Mouse (Mus musculus): ENCODE measurements around the gene Gck. TPM values are rescaled to one million over a fixed set of nuclear protein-coding genes. Genes with fewer than 3 reads are reported as not detected.

The Gck gene
- polyA plus RNA-seq, 1 experiment, result 0.27 TPM

GRCm38 (mm10) chr11:5989954-5990593, 40.2 kb upstream of the Gck start:
- no peaks in the 10 kb centered on the region for H3K4me1 ChIP-seq (ENCODE audit: control insufficient read depth, insufficient read depth, insufficient read length)
- WGBS, result 92% methylated on average over 16 of the region's 16 CpGs
- no peaks in the 10 kb centered on the region for H3K27me3 ChIP-seq (ENCODE audit: control insufficient read depth, insufficient read depth, low read length)
- no peak for DNase-seq (ENCODE audit: low read depth in 1 of 2, low spot score in 2 of 2)
- H3K4me3 ChIP-seq (ENCODE audit: extremely low read depth, insufficient read depth, insufficient read length), result no peak overlapping the region
- H3K36me3 ChIP-seq (ENCODE audit: control insufficient read depth, insufficient read depth, low read length), result no peaks in the 10 kb centered on the region
- no peak overlapping the region for H3K27ac ChIP-seq (ENCODE audit: insufficient read depth, low read length)
- TF ChIP-seq POLR2A (IDR thresholded peaks at IDR 0.05; ENCODE audit: low read depth, low read length) (no peak), CTCF (IDR thresholded peaks at IDR 0.05; ENCODE audit: extremely low read depth, insufficient read depth, insufficient read length, insufficient replicate concordance) (no peak)

- no peaks in the 10 kb centered on the region for H3K36me3 ChIP-seq (ENCODE audit: control insufficient read depth, insufficient read depth, low read length)
Measured at GRCm38 (mm10) chr11:5988126-5988525, 38.2 kb upstream of the Gck start.

GRCm38 (mm10) chr11:5983629-5984028, 33.7 kb upstream of the Gck start:
- H3K4me1 ChIP-seq (ENCODE audit: control insufficient read depth, insufficient read depth, insufficient read length), result no peaks in the 10 kb centered on the region
- no peak for DNase-seq (ENCODE audit: low read depth in 1 of 2, low spot score in 2 of 2)
- whole genome bisulfite sequencing, result 89% methylated on average over 5 of the region's 5 CpGs
- no peak overlapping the region for H3K4me3 ChIP-seq (ENCODE audit: extremely low read depth, insufficient read depth, insufficient read length)
- no peaks in the 10 kb centered on the region for H3K27me3 ChIP-seq (ENCODE audit: control insufficient read depth, insufficient read depth, low read length)
- TF ChIP-seq CTCF (IDR thresholded peaks at IDR 0.05; ENCODE audit: extremely low read depth, insufficient read depth, insufficient read length, insufficient replicate concordance) (no peak), POLR2A (IDR thresholded peaks at IDR 0.05; ENCODE audit: low read depth, low read length) (no peak)
- H3K36me3 ChIP-seq (ENCODE audit: control insufficient read depth, insufficient read depth, low read length), result no peaks in the 10 kb centered on the region
- no peak overlapping the region for H3K27ac ChIP-seq (ENCODE audit: insufficient read depth, low read length)

More at GRCm38 (mm10) chr11:5988126-5988525, 38.2 kb upstream of the Gck start:
- DNase-seq (ENCODE audit: low read depth in 1 of 2, low spot score in 2 of 2), result no peak
- no peak overlapping the region for H3K4me3 ChIP-seq (ENCODE audit: extremely low read depth, insufficient read depth, insufficient read length)
- H3K4me1 ChIP-seq (ENCODE audit: control insufficient read depth, insufficient read depth, insufficient read length), result no peaks in the 10 kb centered on the region
- TF ChIP-seq CTCF (IDR thresholded peaks at IDR 0.05; ENCODE audit: extremely low read depth, insufficient read depth, insufficient read length, insufficient replicate concordance) (no peak), POLR2A (IDR thresholded peaks at IDR 0.05; ENCODE audit: low read depth, low read length) (no peak)
- 80% methylated on average over 10 of the region's 10 CpGs for WGBS
- H3K27ac ChIP-seq (ENCODE audit: insufficient read depth, low read length), result no peak overlapping the region
- no peaks in the 10 kb centered on the region for H3K27me3 ChIP-seq (ENCODE audit: control insufficient read depth, insufficient read depth, low read length)

- WGBS, result 86% methylated on average over 7 of the region's 7 CpGs
- Histone ChIP-seq H3K4me1 (ENCODE audit: control insufficient read depth, insufficient read depth, insufficient read length) (no peaks in the 10 kb centered on the region), H3K4me3 (ENCODE audit: extremely low read depth, insufficient read depth, insufficient read length) (no peak overlapping the region), H3K36me3 (ENCODE audit: control insufficient read depth, insufficient read depth, low read length) (no peaks in the 10 kb centered on the region), H3K27me3 (ENCODE audit: control insufficient read depth, insufficient read depth, low read length) (no peaks in the 10 kb centered on the region), H3K27ac (ENCODE audit: insufficient read depth, low read length) (no peak overlapping the region)
- TF ChIP-seq POLR2A (IDR thresholded peaks at IDR 0.05; ENCODE audit: low read depth, low read length), result no peak
- TF ChIP-seq CTCF (IDR thresholded peaks at IDR 0.05; ENCODE audit: extremely low read depth, insufficient read depth, insufficient read length, insufficient replicate concordance), result no peak
- DNase-seq (ENCODE audit: low read depth in 1 of 2, low spot score in 2 of 2), result no peak
Measured at GRCm38 (mm10) chr11:5981323-5981722, 31.4 kb upstream of the Gck start.

- no peaks in the 10 kb centered on the region for H3K36me3 ChIP-seq (ENCODE audit: control insufficient read depth, insufficient read depth, low read length)
- TF ChIP-seq POLR2A (IDR thresholded peaks at IDR 0.05; ENCODE audit: low read depth, low read length), result no peak
- TF ChIP-seq CTCF (IDR thresholded peaks at IDR 0.05; ENCODE audit: extremely low read depth, insufficient read depth, insufficient read length, insufficient replicate concordance), result no peak
- H3K27me3 ChIP-seq (ENCODE audit: control insufficient read depth, insufficient read depth, low read length), result no peaks in the 10 kb centered on the region
- no peaks in the 10 kb centered on the region for H3K4me1 ChIP-seq (ENCODE audit: control insufficient read depth, insufficient read depth, insufficient read length)
- 92% methylated on average over 8 of the region's 8 CpGs for WGBS
- H3K27ac ChIP-seq (ENCODE audit: insufficient read depth, low read length), result no peak overlapping the region
- no peak overlapping the region for H3K4me3 ChIP-seq (ENCODE audit: extremely low read depth, insufficient read depth, insufficient read length)
- DNase-seq (ENCODE audit: low read depth in 1 of 2, low spot score in 2 of 2), result no peak
Measured at GRCm38 (mm10) chr11:5980561-5980960, 30.7 kb upstream of the Gck start.

GRCm38 (mm10) chr11:5980108-5980507, 30.2 kb upstream of the Gck start:
- no peak for TF ChIP-seq CTCF (IDR thresholded peaks at IDR 0.05; ENCODE audit: extremely low read depth, insufficient read depth, insufficient read length, insufficient replicate concordance)
- TF ChIP-seq POLR2A (IDR thresholded peaks at IDR 0.05; ENCODE audit: low read depth, low read length), result no peak
- H3K36me3 ChIP-seq (ENCODE audit: control insufficient read depth, insufficient read depth, low read length), result no peaks in the 10 kb centered on the region

GRCm38 (mm10) chr11:5979088-5979487, 29.2 kb upstream of the Gck start:
- Histone ChIP-seq H3K27me3 (ENCODE audit: control insufficient read depth, insufficient read depth, low read length) (no peaks in the 10 kb centered on the region), H3K36me3 (ENCODE audit: control insufficient read depth, insufficient read depth, low read length) (no peaks in the 10 kb centered on the region), H3K4me1 (ENCODE audit: control insufficient read depth, insufficient read depth, insufficient read length) (no peaks in the 10 kb centered on the region), H3K27ac (ENCODE audit: insufficient read depth, low read length) (no peak overlapping the region), H3K4me3 (ENCODE audit: extremely low read depth, insufficient read depth, insufficient read length) (no peak overlapping the region)
- WGBS, result 87% methylated on average over 7 of the region's 7 CpGs
- no peak for DNase-seq (ENCODE audit: low read depth in 1 of 2, low spot score in 2 of 2)
- TF ChIP-seq CTCF (IDR thresholded peaks at IDR 0.05; ENCODE audit: extremely low read depth, insufficient read depth, insufficient read length, insufficient replicate concordance) (no peak), POLR2A (IDR thresholded peaks at IDR 0.05; ENCODE audit: low read depth, low read length) (no peak)

More at GRCm38 (mm10) chr11:5980108-5980507, 30.2 kb upstream of the Gck start:
- H3K4me3 ChIP-seq (ENCODE audit: extremely low read depth, insufficient read depth, insufficient read length), result no peak overlapping the region
- no peak overlapping the region for H3K27ac ChIP-seq (ENCODE audit: insufficient read depth, low read length)
- H3K4me1 ChIP-seq (ENCODE audit: control insufficient read depth, insufficient read depth, insufficient read length), result no peaks in the 10 kb centered on the region
- no peaks in the 10 kb centered on the region for H3K27me3 ChIP-seq (ENCODE audit: control insufficient read depth, insufficient read depth, low read length)
- no peak for DNase-seq (ENCODE audit: low read depth in 1 of 2, low spot score in 2 of 2)
- 90% methylated on average over 2 of the region's 2 CpGs for WGBS
